Mouse (Mus musculus): Measurements from ENCODE around the gene Eif3l. TPM values are rescaled to one million over a fixed set of nuclear protein-coding genes. Genes with fewer than 3 reads are reported as not detected.

The Eif3l gene
- polyA plus RNA-seq, 1 experiment from 2014 or later: 164 TPM

DNA sequence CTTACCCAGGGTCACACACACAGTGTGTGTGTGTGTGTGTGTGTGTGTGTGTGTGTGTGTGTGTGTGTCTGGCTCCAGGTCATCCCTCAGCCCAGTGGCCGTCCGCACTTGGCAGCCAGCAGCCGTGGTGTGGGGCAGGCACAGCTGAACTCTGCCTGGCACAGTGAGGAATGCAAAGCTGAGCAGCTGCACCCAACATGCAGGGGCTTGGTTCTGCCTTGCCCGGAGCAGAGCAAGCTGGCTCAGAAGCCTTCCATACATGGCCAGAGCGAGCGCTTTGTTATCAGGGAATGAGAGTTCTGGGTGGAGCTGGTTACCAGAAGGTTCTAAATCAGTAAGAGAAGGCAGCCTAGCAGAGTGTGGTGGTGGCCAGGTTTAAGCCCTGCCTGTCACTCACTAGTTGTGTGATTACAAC lies 22.6 kb downstream of the Eif3l start:
- WGBS: 52% methylated on average over 6 of the region's 6 CpGs
- ATAC-seq (ENCODE audit: low FRiP score): peak; percentile 50; the same call in 1 of the 2 replicates
- Histone ChIP-seq H3K9me3 (replicated peaks) (no peaks in the 10 kb centered on the region), H3K4me1 (peaks cover 12% of the 10 kb centered on the region), H3K36me3 (peaks cover 32% of the 10 kb centered on the region), H3K4me3 (replicated peaks) (no peak overlapping the region), H3K27ac (replicated peaks) (peak overlapping the region; percentile 34), H3K9ac (replicated peaks) (no peak overlapping the region; the same call in 1 of the 2 replicates), H3K27me3 (replicated peaks) (no peaks in the 10 kb centered on the region), H3K4me2 (no peak overlapping the region)

DNA sequence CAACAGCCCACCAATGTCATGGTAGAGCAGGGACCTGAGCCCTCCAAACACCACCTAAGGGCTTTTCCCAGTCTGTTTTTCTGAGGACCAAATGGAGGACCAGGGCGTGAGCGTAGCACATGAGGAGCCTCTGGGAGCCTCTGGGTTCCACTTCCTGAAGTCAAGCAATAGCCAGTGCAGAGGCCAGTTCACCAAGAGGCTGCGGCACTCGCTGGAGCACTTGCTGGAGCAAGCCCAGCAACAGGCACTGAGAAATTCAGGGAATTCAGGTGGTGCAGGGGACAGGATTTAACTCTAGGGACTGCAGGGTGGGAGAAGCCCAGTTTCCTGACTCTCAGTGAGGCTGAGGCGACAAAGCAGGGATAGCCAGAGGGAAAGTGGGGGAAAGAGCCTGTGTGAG lies 23.2 kb downstream of the Eif3l start:
- Histone ChIP-seq H3K4me1 (peaks cover 12% of the 10 kb centered on the region), H3K36me3 (peaks cover 28% of the 10 kb centered on the region), H3K27me3 (replicated peaks) (no peaks in the 10 kb centered on the region), H3K4me2 (no peak overlapping the region), H3K9ac (replicated peaks) (no peak overlapping the region), H3K4me3 (replicated peaks) (no peak overlapping the region), H3K9me3 (replicated peaks) (no peaks in the 10 kb centered on the region), H3K27ac (replicated peaks) (peak overlapping the region; percentile 34)
- 69% methylated on average over 5 of the region's 5 CpGs for WGBS
- no peak for ATAC-seq (ENCODE audit: low FRiP score)

DNA sequence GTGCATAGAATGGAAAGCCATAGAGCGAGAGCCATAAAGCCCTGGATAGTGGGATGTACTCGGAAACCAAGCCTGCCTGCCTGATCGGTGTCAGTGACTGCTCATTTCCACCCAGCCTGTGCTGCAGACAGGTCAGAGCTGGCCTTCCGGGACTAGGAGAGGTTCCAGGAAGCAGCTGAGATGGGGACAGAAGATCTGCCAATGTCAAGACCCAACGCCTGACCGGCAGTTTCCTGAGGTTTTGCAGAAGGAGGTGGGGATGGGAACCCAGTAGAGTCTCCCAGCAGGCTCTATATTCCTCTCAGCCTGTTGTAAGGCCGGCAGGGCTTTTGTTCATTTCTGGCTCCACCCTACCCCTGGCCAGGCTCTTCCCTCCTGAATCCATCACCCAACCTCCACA lies 23.9 kb downstream of the Eif3l start:
- no peaks in the 10 kb centered on the region for H3K27me3 ChIP-seq (replicated peaks)
- peaks cover 12% of the 10 kb centered on the region for H3K4me1 ChIP-seq
- no peak overlapping the region for H3K9ac ChIP-seq (replicated peaks)
- WGBS: 47% methylated on average over 7 of the region's 7 CpGs
- no peaks in the 10 kb centered on the region for H3K9me3 ChIP-seq (replicated peaks)
- H3K4me3 ChIP-seq (replicated peaks): no peak overlapping the region
- H3K36me3 ChIP-seq: peaks cover 21% of the 10 kb centered on the region
- H3K27ac ChIP-seq (replicated peaks): 0 out of 2 replicates have a peak overlapping the region, but pooled peaks have one; percentile 10
- no peak overlapping the region for H3K4me2 ChIP-seq
- no peak for ATAC-seq (ENCODE audit: low FRiP score)

DNA sequence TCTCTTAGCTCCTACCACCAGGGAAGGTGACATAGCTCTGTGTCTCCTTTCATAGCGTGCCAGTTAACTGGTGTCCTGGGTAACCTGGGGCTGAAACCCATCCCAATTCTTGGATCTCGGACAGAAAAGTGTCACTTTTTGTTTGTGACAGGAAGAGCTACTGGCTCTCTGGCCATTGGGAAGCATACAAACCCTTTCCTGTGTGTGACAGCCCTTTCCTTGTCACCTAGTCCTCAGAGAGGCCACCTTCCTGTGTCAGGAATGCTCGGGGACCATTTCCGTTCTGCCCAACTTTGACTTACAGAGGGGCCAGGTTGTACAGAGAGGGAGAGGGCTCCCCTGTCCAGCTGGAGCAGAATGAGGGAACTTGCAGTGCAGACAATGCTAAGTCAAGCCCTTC lies 24.5 kb downstream of the Eif3l start:
- ATAC-seq (ENCODE audit: low FRiP score): no peak
- peaks cover 15% of the 10 kb centered on the region; the same call in 1 of the 2 replicates for H3K36me3 ChIP-seq
- no peak overlapping the region for H3K4me2 ChIP-seq
- no peaks in the 10 kb centered on the region for H3K27me3 ChIP-seq (replicated peaks)
- H3K27ac ChIP-seq (replicated peaks): 0 out of 2 replicates have a peak overlapping the region, but pooled peaks have one; percentile 10
- H3K4me1 ChIP-seq: peaks cover 12% of the 10 kb centered on the region
- no peak overlapping the region for H3K9ac ChIP-seq (replicated peaks)
- no peaks in the 10 kb centered on the region for H3K9me3 ChIP-seq (replicated peaks)
- H3K4me3 ChIP-seq (replicated peaks): no peak overlapping the region
- 74% methylated on average over 4 of the region's 4 CpGs for WGBS

DNA sequence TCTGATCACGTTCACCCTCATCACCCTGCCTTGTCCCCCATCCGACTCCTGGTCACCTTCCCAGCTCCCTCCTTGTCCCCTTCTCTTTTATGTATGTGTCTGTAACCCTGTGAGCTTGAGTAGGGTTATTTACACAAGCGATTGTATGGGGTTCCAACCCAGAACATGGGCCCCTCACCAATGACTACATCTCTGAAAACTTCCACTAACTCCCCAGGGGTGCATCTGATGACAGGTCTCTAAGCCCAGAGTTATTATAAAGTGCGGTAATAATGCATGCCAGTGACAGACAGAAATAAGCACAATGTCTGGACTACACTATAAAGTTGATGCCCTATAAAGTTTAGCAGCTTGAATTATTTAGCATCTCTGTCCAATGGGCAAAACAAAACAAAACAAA lies 25.4 kb downstream of the Eif3l start:
- Histone ChIP-seq H3K9me3 (replicated peaks) (no peaks in the 10 kb centered on the region), H3K9ac (replicated peaks) (no peak overlapping the region), H3K27ac (replicated peaks) (no peak overlapping the region), H3K4me3 (replicated peaks) (no peak overlapping the region), H3K4me2 (no peak overlapping the region), H3K36me3 (peaks cover 8% of the 10 kb centered on the region; the same call in 1 of the 2 replicates), H3K4me1 (peaks cover 12% of the 10 kb centered on the region), H3K27me3 (replicated peaks) (no peaks in the 10 kb centered on the region)
- ATAC-seq (ENCODE audit: low FRiP score): no peak
- 80% methylated on average over 4 of the region's 4 CpGs for WGBS

DNA sequence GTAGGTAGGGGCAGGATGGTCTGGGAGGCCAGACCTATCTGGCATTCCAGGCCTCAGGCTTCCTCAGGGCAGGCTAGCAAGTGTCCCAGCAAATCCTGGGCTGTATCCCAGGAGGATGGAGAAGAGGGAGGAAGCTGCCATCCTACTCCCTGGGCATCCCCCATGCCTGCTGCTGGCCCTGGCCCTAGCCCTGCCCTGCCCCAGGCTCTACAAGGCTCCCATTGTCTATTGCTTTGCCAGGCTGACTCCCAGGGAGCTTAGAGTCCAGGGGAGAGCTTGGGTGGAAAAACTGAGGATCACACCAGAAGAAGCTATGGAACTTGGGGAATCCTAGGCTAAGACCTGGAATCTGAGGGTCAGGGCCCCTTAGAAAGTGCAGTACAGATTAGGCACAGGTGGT lies 26.6 kb downstream of the Eif3l start:
- ATAC-seq (ENCODE audit: low FRiP score): no peak

DNA sequence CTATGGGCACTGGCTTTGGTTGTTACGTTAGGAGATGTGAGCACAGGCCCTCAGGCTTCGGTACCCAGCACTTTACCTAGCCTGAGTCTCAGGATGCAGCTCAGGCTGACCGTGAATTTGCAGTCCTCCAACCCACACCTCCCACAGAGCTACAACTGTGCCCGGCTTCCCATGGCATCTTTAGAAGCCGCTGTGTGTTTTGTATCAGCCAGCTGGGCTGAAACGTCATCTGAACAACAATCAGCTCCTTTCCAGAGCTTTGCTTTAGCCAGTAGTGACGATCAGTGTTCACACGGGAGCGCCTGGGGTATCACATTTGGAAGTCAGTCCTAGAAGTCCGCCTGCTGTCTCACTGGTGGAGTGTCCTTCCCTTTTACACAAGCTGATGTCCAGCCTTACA lies 28.3 kb downstream of the Eif3l start:
- H3K4me3 ChIP-seq (replicated peaks): no peak overlapping the region
- H3K4me2 ChIP-seq: no peak overlapping the region
- no peaks in the 10 kb centered on the region for H3K27me3 ChIP-seq (replicated peaks)
- peaks cover 5% of the 10 kb centered on the region for H3K4me1 ChIP-seq
- H3K36me3 ChIP-seq: no peaks in the 10 kb centered on the region
- 72% methylated on average over 10 of the region's 10 CpGs for WGBS
- H3K9me3 ChIP-seq (replicated peaks): no peaks in the 10 kb centered on the region
- ATAC-seq (ENCODE audit: low FRiP score): no peak
- no peak overlapping the region for H3K27ac ChIP-seq (replicated peaks)
- H3K9ac ChIP-seq (replicated peaks): no peak overlapping the region

More for the DNA sequence above, 26.6 kb downstream of the Eif3l start:
- Histone ChIP-seq H3K4me2 (no peak overlapping the region), H3K9ac (replicated peaks) (no peak overlapping the region), H3K27me3 (replicated peaks) (no peaks in the 10 kb centered on the region), H3K27ac (replicated peaks) (no peak overlapping the region), H3K36me3 (no peaks in the 10 kb centered on the region), H3K9me3 (replicated peaks) (no peaks in the 10 kb centered on the region), H3K4me1 (peaks cover 12% of the 10 kb centered on the region), H3K4me3 (replicated peaks) (no peak overlapping the region)

DNA sequence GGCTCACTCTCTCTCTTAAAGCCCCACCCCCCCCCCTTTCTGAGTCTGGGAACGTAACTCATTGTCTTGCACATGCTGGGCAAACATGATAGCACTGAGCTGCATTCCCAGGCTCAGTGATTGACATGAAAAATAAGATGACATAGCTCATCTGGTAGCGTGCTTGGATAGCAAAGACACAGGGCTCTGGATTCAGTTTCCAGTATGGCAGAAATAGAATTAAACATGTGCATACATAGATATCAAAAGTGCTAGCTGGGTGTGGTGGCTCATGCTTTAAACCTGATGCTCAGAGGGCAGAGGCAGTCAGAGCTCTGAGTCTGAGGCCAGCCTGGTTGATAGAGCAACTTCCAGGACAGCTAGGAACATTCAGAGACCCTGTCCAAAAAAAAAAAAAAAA lies 30.8 kb downstream of the Eif3l start:
- Histone ChIP-seq H3K4me1 (peaks cover 19% of the 10 kb centered on the region), H3K4me3 (replicated peaks) (no peak overlapping the region), H3K9me3 (replicated peaks) (no peaks in the 10 kb centered on the region), H3K36me3 (no peaks in the 10 kb centered on the region), H3K27ac (replicated peaks) (no peak overlapping the region), H3K27me3 (replicated peaks) (no peaks in the 10 kb centered on the region), H3K4me2 (no peak overlapping the region), H3K9ac (replicated peaks) (no peak overlapping the region)
- 69% methylated on average over 2 of the region's 2 CpGs for WGBS
- ATAC-seq (ENCODE audit: low FRiP score): no peak

DNA sequence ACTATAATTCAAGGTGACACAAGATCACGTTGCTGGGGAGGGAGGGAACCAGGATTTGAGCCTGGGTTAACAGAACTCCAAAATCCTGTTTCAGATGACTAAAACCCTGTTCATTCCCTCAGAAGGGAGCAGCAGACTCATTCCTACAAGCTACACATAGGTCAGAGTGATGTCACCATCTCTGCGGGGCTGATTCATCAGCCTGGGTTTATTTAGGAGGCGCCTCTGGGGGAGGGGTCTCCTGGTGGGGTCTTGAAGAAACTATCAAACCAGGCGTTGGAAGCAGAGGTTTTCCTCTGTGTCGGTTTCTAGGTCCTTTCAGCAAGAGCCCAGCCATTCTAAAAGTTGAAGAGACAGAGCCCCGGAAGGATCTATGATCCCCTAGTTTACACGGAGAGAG lies 33.0 kb downstream of the Eif3l start:
- peak overlapping the region; percentile 94 for H3K4me3 ChIP-seq (replicated peaks)
- H3K4me1 ChIP-seq: peaks cover 31% of the 10 kb centered on the region
- H3K9me3 ChIP-seq (replicated peaks): no peaks in the 10 kb centered on the region
- H3K9ac ChIP-seq (replicated peaks): no peak overlapping the region
- no peak for ATAC-seq (ENCODE audit: low FRiP score)
- H3K27ac ChIP-seq (replicated peaks): peak overlapping the region; percentile 84
- no peaks in the 10 kb centered on the region for H3K27me3 ChIP-seq (replicated peaks)
- H3K4me2 ChIP-seq: peak overlapping the region; percentile 93
- 0 out of 2 replicates have a peak, but pooled peaks cover 2% of the 10 kb centered on the region for H3K36me3 ChIP-seq
- 22% methylated on average over 7 of the region's 7 CpGs for WGBS

DNA sequence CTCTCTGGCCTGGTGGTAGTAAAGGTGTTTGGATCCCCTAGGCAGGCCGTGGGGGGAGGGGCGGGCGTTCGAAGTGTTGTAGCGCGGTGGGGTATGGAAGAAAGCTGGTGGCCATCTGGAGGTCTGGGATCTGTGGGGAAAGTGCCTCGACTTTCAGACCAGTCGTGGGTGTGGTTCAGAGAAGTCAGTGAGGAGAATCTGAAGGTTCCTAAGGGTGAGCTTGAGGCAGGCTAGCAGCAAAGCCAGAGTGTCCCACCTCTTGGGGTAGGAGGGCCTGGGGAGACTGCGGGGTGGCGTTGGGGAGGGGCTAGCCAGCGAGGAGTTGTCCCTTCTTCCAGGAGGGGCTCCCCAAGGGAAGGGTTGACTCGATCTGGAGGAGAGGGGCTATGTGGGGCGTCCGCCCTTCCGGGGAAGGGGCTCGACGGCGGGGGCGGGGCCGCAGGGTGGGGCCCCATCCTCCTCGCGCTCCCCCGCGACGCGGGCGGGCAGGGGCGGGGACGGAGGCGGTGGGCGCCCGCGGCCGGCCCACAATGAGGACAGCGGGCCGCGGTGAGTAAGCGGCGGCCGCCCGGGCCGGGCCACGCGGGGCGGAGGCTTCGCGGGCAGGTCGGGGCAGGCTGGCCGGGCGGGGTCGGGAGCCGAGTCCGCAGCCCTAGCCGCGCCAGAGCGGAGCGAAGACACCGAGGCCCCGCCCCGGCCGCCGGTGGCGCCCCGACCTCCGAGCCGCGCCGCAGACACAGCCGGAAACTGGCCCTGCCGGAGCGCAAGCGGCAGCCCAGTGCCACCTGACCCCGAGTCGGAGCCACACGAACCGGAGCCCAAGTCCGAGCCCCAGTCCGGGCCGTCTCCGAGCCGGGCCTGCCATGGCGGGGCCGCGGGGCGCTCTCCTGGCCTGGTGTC lies 33.7 kb downstream of the Eif3l start, which contains the start of gene Micall1:
Micall1 (plus strand) TSS at position 478 of the 900 bp plus-strand sequence.
- H3K36me3 ChIP-seq: 0 out of 2 replicates have a peak, but pooled peaks cover 3% of the 10 kb centered on the region
- H3K4me2 ChIP-seq: peak within 1 kb of the TSS; percentile 93
- WGBS: under 1% methylated on average over 47 of the region's 85 CpGs
- H3K27me3 ChIP-seq (replicated peaks): no peaks in the 10 kb centered on the region
- H3K27ac ChIP-seq (replicated peaks): peak within 1 kb of the TSS; percentile 84
- peak within 1 kb of the TSS; percentile 93 for H3K9ac ChIP-seq (replicated peaks)
- H3K9me3 ChIP-seq (replicated peaks): no peaks in the 10 kb centered on the region
- H3K4me3 ChIP-seq (replicated peaks): peak within 1 kb of the TSS; percentile 94
- peak; percentile 75 for ATAC-seq (ENCODE audit: low FRiP score)
- H3K4me1 ChIP-seq: peaks cover 31% of the 10 kb centered on the region

DNA sequence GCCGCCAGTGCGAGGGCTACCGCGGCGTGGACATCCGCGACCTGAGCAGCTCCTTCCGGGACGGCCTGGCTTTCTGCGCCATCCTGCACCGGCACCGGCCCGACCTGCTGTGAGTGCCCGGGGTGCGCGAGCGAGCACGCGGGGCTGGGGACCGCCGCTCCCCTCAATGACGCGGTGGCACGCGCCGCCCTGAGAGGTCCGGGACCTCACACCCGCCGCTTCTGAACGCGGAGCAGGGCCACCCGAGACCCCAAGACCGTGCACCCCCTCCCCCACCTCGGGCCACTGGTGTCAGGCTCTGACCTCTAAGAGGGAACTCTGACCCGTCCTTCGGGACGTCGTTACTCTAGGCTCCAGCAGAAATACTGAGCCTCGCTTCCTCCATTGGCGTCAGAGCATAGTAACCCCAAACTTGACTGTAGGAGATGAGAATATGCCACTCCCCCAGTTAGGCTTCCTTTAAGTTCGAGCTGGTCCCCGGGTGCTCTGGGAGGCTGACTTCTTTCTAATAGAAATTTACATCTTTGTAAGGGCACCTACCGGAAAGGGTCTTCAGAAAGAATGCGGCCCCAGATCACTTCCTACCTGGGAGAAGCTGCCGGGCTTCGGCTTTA lies 34.4 kb downstream of the Eif3l start:
- peak; percentile 63 for ATAC-seq (ENCODE audit: low FRiP score)
- Histone ChIP-seq H3K27me3 (replicated peaks) (no peaks in the 10 kb centered on the region), H3K4me1 (peaks cover 31% of the 10 kb centered on the region), H3K4me3 (replicated peaks) (peak overlapping the region; percentile 94), H3K27ac (replicated peaks) (peak overlapping the region; percentile 84), H3K4me2 (peak overlapping the region; percentile 93), H3K36me3 (peaks cover 3% of the 10 kb centered on the region; the same call in 1 of the 2 replicates), H3K9ac (replicated peaks) (peak overlapping the region; percentile 93), H3K9me3 (replicated peaks) (no peaks in the 10 kb centered on the region)
- WGBS: under 1% methylated on average over 46 of the region's 46 CpGs

Measured in neural tube, embryonic 15.5 days (tissue).